Mouse (Mus musculus) kidney, adult 2 months (tissue): ENCODE measurements around the gene Pgp. TPM values are rescaled to one million over a fixed set of nuclear protein-coding genes. Genes with fewer than 3 reads are reported as not detected.
"Not testable (repeated sequence)": the region's sequence is repeated elsewhere in the genome, so short reads cannot be mapped to it uniquely, and the experiment has no call there.

Source experiments
- DNase-seq: peaks from one replicate; pipeline ENCODE4 v3.0.0; 2021
- H3K27ac ChIP-seq: fragments of 200-500 bp; 2 replicates; pipeline ENCODE4 v1.5.1; 2012; ENCODE audit warnings: low read depth, low read length, control low read depth, inconsistent platforms; ENCODE audit not compliant: insufficient read depth
- H3K27me3 ChIP-seq: fragments of 200-500 bp; replicated peaks from 2 replicates; pipeline ENCODE4 v1.6.1; 2012; ENCODE audit warnings: mild to moderate bottlenecking, moderate library complexity, low read length, inconsistent platforms; ENCODE audit not compliant: control insufficient read depth, insufficient read depth
- H3K36me3 ChIP-seq: fragments of 200-500 bp; 2 replicates; pipeline ENCODE4 v1.6.1; 2012; ENCODE audit warnings: mild to moderate bottlenecking, moderate library complexity, low read length, inconsistent platforms; ENCODE audit not compliant: control insufficient read depth, insufficient read depth
- H3K4me1 ChIP-seq: fragments of 200-500 bp; 2 replicates; pipeline ENCODE4 v1.6.1; 2011; ENCODE audit warnings: low read length; ENCODE audit not compliant: control insufficient read depth, insufficient read depth
- H3K4me3 ChIP-seq: fragments of 200-500 bp; 2 replicates; pipeline ENCODE4 v1.5.1; 2011; ENCODE audit warnings: mild to moderate bottlenecking, low read depth, low read length, control low read depth; ENCODE audit not compliant: insufficient read depth
- CTCF ChIP-seq: fragments of 200-500 bp; conservative IDR thresholded peaks from 2 replicates; pipeline ENCODE4 v1.5.1; 2011; ENCODE audit warnings: low read depth, mild to moderate bottlenecking, control low read depth, low read length, moderate library complexity, mixed read lengths; ENCODE audit not compliant: insufficient read depth, insufficient read length
- POLR2A ChIP-seq: fragments of 200-500 bp; IDR thresholded peaks from one replicate; pipeline ENCODE4 v1.6.1; 2011; ENCODE audit warnings: low read depth, low read length, control low read depth
- WGBS: fragments of 180-500 bp; shearing (Covaris S2); methylation state at CpG from one replicate; pipeline ENCODE4 v1.1.7; 2018; 5-methylcytosine and 5-hydroxymethylcytosine counted together
- polyA plus RNA-seq: library from polyadenylated mRNA; depleted of rRNA; stranded (reverse); fragments of >200 nt; gene quantifications from 2 replicates; pipeline ENCODE4 v1.2.3, GENCODE M21; 2012

The Pgp gene
- polyA plus RNA-seq, 1 experiment: 38.7 TPM

- no peak for DNase-seq
- TF ChIP-seq CTCF (no peak), POLR2A (no peak)
Observed at GRCm38 (mm10) chr17:24446590-24446989, 23.6 kb upstream of the Pgp start.

GRCm38 (mm10) chr17:24449507-24449906 lies 20.7 kb upstream of the Pgp start:
- DNase-seq: no peak
- no peak overlapping the region for H3K27ac ChIP-seq
- H3K36me3 ChIP-seq: peaks cover 2% of the 10 kb centered on the region; the same call in 1 of the 2 replicates
- no peak overlapping the region for H3K4me3 ChIP-seq
- TF ChIP-seq POLR2A: no peak
- TF ChIP-seq CTCF: no peak
- H3K27me3 ChIP-seq: no peaks in the 10 kb centered on the region
- peaks cover 11% of the 10 kb centered on the region; the same call in 1 of the 2 replicates for H3K4me1 ChIP-seq
- 98% methylated on average over 6 of the region's 6 CpGs for WGBS

More at GRCm38 (mm10) chr17:24446590-24446989, 23.6 kb upstream of the Pgp start:
- Histone ChIP-seq H3K4me1 (no peaks in the 10 kb centered on the region), H3K4me3 (no peak overlapping the region), H3K27ac (no peak overlapping the region), H3K27me3 (no peaks in the 10 kb centered on the region), H3K36me3 (peaks cover 2% of the 10 kb centered on the region; the same call in 1 of the 2 replicates)
- 65% methylated on average over 8 of the region's 8 CpGs for WGBS

DNA sequence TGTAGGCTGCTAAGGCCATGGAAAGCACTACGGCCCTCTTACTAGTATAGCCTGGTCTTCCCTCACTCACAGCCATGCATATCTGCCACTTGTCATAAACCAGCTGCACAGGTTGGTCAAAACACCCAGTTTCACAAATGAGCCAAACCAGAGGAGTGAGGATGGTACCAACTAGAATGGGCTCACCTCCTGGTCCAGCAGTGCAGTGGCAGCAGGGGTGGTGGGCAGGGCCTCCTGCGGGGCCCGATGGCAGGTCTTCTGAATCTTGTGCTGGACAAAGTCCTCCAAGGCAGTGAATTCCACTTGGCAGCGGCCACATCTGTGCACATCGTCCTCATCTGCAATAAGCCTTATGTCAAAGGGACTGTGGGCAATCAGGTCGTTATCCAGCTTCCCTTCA lies 19.0 kb upstream of the Pgp start:
- no peak for DNase-seq
- Histone ChIP-seq H3K27ac (no peak overlapping the region), H3K27me3 (no peaks in the 10 kb centered on the region), H3K4me3 (no peak overlapping the region), H3K36me3 (peaks cover 2% of the 10 kb centered on the region; the same call in 1 of the 2 replicates), H3K4me1 (peaks cover 11% of the 10 kb centered on the region; the same call in 1 of the 2 replicates)
- no peak for TF ChIP-seq POLR2A
- TF ChIP-seq CTCF: no peak
- WGBS: 76% methylated on average over 6 of the region's 6 CpGs

DNA sequence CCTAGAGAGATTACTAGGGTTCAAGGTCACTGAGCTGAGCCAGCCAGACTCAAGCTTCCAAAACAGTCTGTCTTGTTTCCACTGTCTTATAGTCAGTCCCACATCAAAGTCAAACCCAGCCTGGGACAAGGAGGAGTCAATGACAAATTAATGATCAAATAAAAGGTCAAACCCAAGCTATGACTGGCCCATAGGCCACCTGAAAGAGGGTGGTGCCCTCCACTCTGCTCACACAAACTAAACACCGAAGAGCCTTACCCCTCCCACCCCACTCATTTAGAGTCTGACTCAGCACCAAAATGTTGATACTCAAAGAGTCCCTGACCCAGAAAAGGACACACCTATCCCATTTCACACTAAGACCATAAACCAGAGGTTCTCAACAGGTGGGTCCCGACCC lies 16.8 kb upstream of the Pgp start:
- DNase-seq: peak; percentile 67
- Histone ChIP-seq H3K4me3 (no peak overlapping the region), H3K27ac (no peak overlapping the region), H3K36me3 (peaks cover 2% of the 10 kb centered on the region; the same call in 1 of the 2 replicates), H3K4me1 (peaks cover 11% of the 10 kb centered on the region; the same call in 1 of the 2 replicates), H3K27me3 (no peaks in the 10 kb centered on the region)
- WGBS: 31% methylated on average over 2 of the region's 2 CpGs
- TF ChIP-seq POLR2A: no peak

DNA sequence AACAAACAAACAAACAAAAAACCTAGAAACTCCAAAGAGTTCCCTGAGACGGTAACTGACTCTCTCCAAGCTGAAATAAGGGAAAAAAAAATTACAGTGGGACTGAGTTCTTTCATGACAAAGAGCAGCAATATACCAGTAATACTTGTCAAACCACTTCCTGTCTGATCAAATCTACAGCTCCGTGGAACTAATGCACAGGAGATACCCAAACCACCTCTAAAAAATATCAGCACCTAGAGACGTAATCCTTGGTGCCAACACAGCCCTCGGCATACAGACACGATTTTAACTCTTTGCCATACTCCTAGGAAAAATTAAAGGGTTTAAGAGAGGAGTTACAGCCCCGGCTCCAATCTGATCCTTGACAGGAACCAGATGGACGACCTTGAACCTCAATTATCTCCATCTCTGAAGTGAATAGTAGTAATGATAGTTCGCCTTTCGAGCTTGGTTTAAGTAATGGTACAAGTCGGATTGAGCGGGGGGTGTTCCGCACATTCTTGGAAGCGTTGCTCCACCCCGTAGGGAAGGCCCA lies 15.9 kb upstream of the Pgp start:
- H3K27ac ChIP-seq: peak overlapping the region; percentile 95
- H3K4me1 ChIP-seq: peaks cover 11% of the 10 kb centered on the region; the same call in 1 of the 2 replicates
- H3K36me3 ChIP-seq: peaks cover 2% of the 10 kb centered on the region; the same call in 1 of the 2 replicates
- whole genome bisulfite sequencing: 2% methylated on average over 14 of the region's 14 CpGs
- DNase-seq: no peak
- H3K4me3 ChIP-seq: peak overlapping the region; percentile 89
- H3K27me3 ChIP-seq: no peaks in the 10 kb centered on the region
- TF ChIP-seq CTCF (no peak), POLR2A (no peak)

- Histone ChIP-seq H3K4me1 (peaks cover 11% of the 10 kb centered on the region; the same call in 1 of the 2 replicates), H3K27ac (peak overlapping the region; percentile 95), H3K36me3 (no peaks in the 10 kb centered on the region; the same call in 1 of the 2 replicates), H3K4me3 (peak overlapping the region; percentile 89), H3K27me3 (no peaks in the 10 kb centered on the region)
- peak; percentile 92 for TF ChIP-seq POLR2A
- TF ChIP-seq CTCF: no peak
- DNase-seq: peak; percentile 100
- WGBS: under 1% methylated on average over 67 of the region's 67 CpGs
Observed at GRCm38 (mm10) chr17:24454756-24455522, 15.3 kb upstream of the Pgp start.

- H3K27me3 ChIP-seq: not testable (repeated sequence)
Observed at GRCm38 (mm10) chr17:24455523-24456206, 14.5 kb upstream of the Pgp start.

More at GRCm38 (mm10) chr17:24455523-24456206, 14.5 kb upstream of the Pgp start:
- not testable (repeated sequence) for DNase-seq, H3K36me3 ChIP-seq, H3K4me3 ChIP-seq
- Histone ChIP-seq H3K27ac (peak overlapping the region; percentile 30; the same call in 1 of the 2 replicates), H3K4me1 (peaks cover 11% of the 10 kb centered on the region; the same call in 1 of the 2 replicates)
- WGBS: 38% methylated on average over 10 of the region's 10 CpGs
